Mouse (Mus musculus): ENCODE results near the gene B4galnt1. TPM values are rescaled to one million over a fixed set of nuclear protein-coding genes. Genes with fewer than 3 reads are reported as not detected.

Gene B4galnt1
- polyA plus RNA-seq, 1 experiment: 127 TPM

- no peak overlapping the region for H3K4me3 ChIP-seq (ENCODE audit: insufficient read depth, low read length)
- no peak for TF ChIP-seq CTCF (IDR thresholded peaks at IDR 0.05; ENCODE audit: extremely low read depth, insufficient read depth, low read length)
- TF ChIP-seq POLR2A (IDR thresholded peaks at IDR 0.05; ENCODE audit: extremely low read depth, insufficient read depth, low read length): no peak
Measured at GRCm38 (mm10) chr10:127182624-127183023, 17.6 kb downstream of the B4galnt1 start.

GRCm38 (mm10) chr10:127183759-127184158, 18.7 kb downstream of the B4galnt1 start:
- TF ChIP-seq CTCF (IDR thresholded peaks at IDR 0.05; ENCODE audit: extremely low read depth, insufficient read depth, low read length): no peak
- TF ChIP-seq POLR2A (IDR thresholded peaks at IDR 0.05; ENCODE audit: extremely low read depth, insufficient read depth, low read length): no peak
- H3K4me1 ChIP-seq (ENCODE audit: control insufficient read depth, insufficient read depth, low read length): peaks cover 5% of the 10 kb centered on the region; the same call in 1 of the 2 replicates
- H3K27ac ChIP-seq (ENCODE audit: insufficient read depth, low read length): no peak overlapping the region
- H3K4me3 ChIP-seq (ENCODE audit: insufficient read depth, low read length): no peak overlapping the region

More at GRCm38 (mm10) chr10:127182624-127183023, 17.6 kb downstream of the B4galnt1 start:
- peaks cover 8% of the 10 kb centered on the region; the same call in 1 of the 2 replicates for H3K4me1 ChIP-seq (ENCODE audit: control insufficient read depth, insufficient read depth, low read length)
- no peak overlapping the region for H3K27ac ChIP-seq (ENCODE audit: insufficient read depth, low read length)

- Histone ChIP-seq H3K4me1 (ENCODE audit: control insufficient read depth, insufficient read depth, low read length) (peaks cover 3% of the 10 kb centered on the region), H3K4me3 (ENCODE audit: insufficient read depth, low read length) (no peak overlapping the region), H3K27ac (ENCODE audit: insufficient read depth, low read length) (no peak overlapping the region)
- TF ChIP-seq CTCF (IDR thresholded peaks at IDR 0.05; ENCODE audit: extremely low read depth, insufficient read depth, low read length) (no peak), POLR2A (IDR thresholded peaks at IDR 0.05; ENCODE audit: extremely low read depth, insufficient read depth, low read length) (no peak)
Measured at GRCm38 (mm10) chr10:127185101-127185500, 20.1 kb downstream of the B4galnt1 start.

- no peak for TF ChIP-seq CTCF (IDR thresholded peaks at IDR 0.05; ENCODE audit: extremely low read depth, insufficient read depth, low read length)
- no peak for TF ChIP-seq POLR2A (IDR thresholded peaks at IDR 0.05; ENCODE audit: extremely low read depth, insufficient read depth, low read length)
- Histone ChIP-seq H3K27ac (ENCODE audit: insufficient read depth, low read length) (no peak overlapping the region), H3K4me1 (ENCODE audit: control insufficient read depth, insufficient read depth, low read length) (peaks cover 3% of the 10 kb centered on the region), H3K4me3 (ENCODE audit: insufficient read depth, low read length) (no peak overlapping the region)
Measured at GRCm38 (mm10) chr10:127185506-127185905, 20.5 kb downstream of the B4galnt1 start.

- H3K4me1 ChIP-seq (ENCODE audit: control insufficient read depth, insufficient read depth, low read length): peaks cover 3% of the 10 kb centered on the region
Measured at GRCm38 (mm10) chr10:127186451-127186850, 21.4 kb downstream of the B4galnt1 start.

GRCm38 (mm10) chr10:127187371-127188078, 22.5 kb downstream of the B4galnt1 start:
- peak overlapping the region; percentile 74; the same call in 1 of the 2 replicates for H3K27ac ChIP-seq (ENCODE audit: insufficient read depth, low read length)
- no peak for TF ChIP-seq CTCF (IDR thresholded peaks at IDR 0.05; ENCODE audit: extremely low read depth, insufficient read depth, low read length)
- TF ChIP-seq POLR2A (IDR thresholded peaks at IDR 0.05; ENCODE audit: extremely low read depth, insufficient read depth, low read length): no peak
- H3K4me3 ChIP-seq (ENCODE audit: insufficient read depth, low read length): peak overlapping the region; percentile 68
- H3K4me1 ChIP-seq (ENCODE audit: control insufficient read depth, insufficient read depth, low read length): peaks cover 3% of the 10 kb centered on the region

More at GRCm38 (mm10) chr10:127186451-127186850, 21.4 kb downstream of the B4galnt1 start:
- Histone ChIP-seq H3K27ac (ENCODE audit: insufficient read depth, low read length) (no peak overlapping the region), H3K4me3 (ENCODE audit: insufficient read depth, low read length) (peak overlapping the region; percentile 68; the same call in 1 of the 2 replicates)
- TF ChIP-seq CTCF (IDR thresholded peaks at IDR 0.05; ENCODE audit: extremely low read depth, insufficient read depth, low read length) (peak; percentile 29; the same call in 1 of the 2 replicates), POLR2A (IDR thresholded peaks at IDR 0.05; ENCODE audit: extremely low read depth, insufficient read depth, low read length) (no peak)

GRCm38 (mm10) chr10:127188079-127188453, 23.0 kb downstream of the B4galnt1 start:
- Histone ChIP-seq H3K4me1 (ENCODE audit: control insufficient read depth, insufficient read depth, low read length) (peaks cover 3% of the 10 kb centered on the region), H3K4me3 (ENCODE audit: insufficient read depth, low read length) (peak overlapping the region; percentile 68), H3K27ac (ENCODE audit: insufficient read depth, low read length) (peak overlapping the region; percentile 74; the same call in 1 of the 2 replicates)
- TF ChIP-seq CTCF (IDR thresholded peaks at IDR 0.05; ENCODE audit: extremely low read depth, insufficient read depth, low read length) (no peak), POLR2A (IDR thresholded peaks at IDR 0.05; ENCODE audit: extremely low read depth, insufficient read depth, low read length) (no peak)

GRCm38 (mm10) chr10:127188465-127189115, 23.6 kb downstream of the B4galnt1 start:
- Histone ChIP-seq H3K4me1 (ENCODE audit: control insufficient read depth, insufficient read depth, low read length) (peaks cover 3% of the 10 kb centered on the region), H3K4me3 (ENCODE audit: insufficient read depth, low read length) (peak overlapping the region; percentile 68), H3K27ac (ENCODE audit: insufficient read depth, low read length) (peak overlapping the region; percentile 85; the same call in 1 of the 2 replicates)
- peak; percentile 32; the same call in 1 of the 2 replicates for TF ChIP-seq POLR2A (IDR thresholded peaks at IDR 0.05; ENCODE audit: extremely low read depth, insufficient read depth, low read length)
- no peak for TF ChIP-seq CTCF (IDR thresholded peaks at IDR 0.05; ENCODE audit: extremely low read depth, insufficient read depth, low read length)

- TF ChIP-seq POLR2A (IDR thresholded peaks at IDR 0.05; ENCODE audit: extremely low read depth, insufficient read depth, low read length): no peak
- no peak for TF ChIP-seq CTCF (IDR thresholded peaks at IDR 0.05; ENCODE audit: extremely low read depth, insufficient read depth, low read length)
- Histone ChIP-seq H3K4me1 (ENCODE audit: control insufficient read depth, insufficient read depth, low read length) (peaks cover 3% of the 10 kb centered on the region), H3K4me3 (ENCODE audit: insufficient read depth, low read length) (peak overlapping the region; percentile 68), H3K27ac (ENCODE audit: insufficient read depth, low read length) (peak overlapping the region; percentile 27)
Measured at GRCm38 (mm10) chr10:127189116-127189650, 24.2 kb downstream of the B4galnt1 start.

Measured in cortical plate, adult 2 months (tissue).